Mouse (Mus musculus): ENCODE measurements around the gene Etv2.
A peak's percentile ranks its signal among the peaks of the same experiment; 100 is the strongest.

Etv2 gene

GRCm38 (mm10) chr7:30635752-30636151, at the start of gene Etv2:
Gene Etv2, minus strand, starts transcription at chr7:30635852.
- DNase-seq (ENCODE audit: low read depth, low spot score): no peak

DNA sequence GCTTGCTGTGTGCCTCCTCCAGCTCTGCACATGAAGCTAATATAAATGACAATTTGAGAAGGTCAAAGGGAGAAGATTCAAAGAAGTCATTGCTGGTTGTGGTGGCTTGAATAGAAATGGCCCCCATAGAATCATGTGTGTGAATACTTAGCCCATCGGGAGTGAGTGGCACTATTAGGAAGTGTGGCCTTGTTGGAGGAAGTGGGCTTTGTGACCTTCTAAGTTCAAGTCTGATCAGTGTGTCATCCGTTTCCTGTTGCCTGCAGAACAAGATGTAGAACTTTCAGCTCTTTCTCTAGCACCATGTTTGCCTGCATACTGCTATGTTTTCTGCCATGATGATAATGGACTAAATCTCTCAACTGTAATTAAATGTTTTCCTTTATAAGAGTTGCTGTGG, 47.8 kb upstream of the Etv2 start:
- no peak for DNase-seq (ENCODE audit: low read depth, low spot score)

GRCm38 (mm10) chr7:30681897-30682296, 46.2 kb upstream of the Etv2 start:
- DNase-seq (ENCODE audit: low read depth, low spot score): no peak

DNA sequence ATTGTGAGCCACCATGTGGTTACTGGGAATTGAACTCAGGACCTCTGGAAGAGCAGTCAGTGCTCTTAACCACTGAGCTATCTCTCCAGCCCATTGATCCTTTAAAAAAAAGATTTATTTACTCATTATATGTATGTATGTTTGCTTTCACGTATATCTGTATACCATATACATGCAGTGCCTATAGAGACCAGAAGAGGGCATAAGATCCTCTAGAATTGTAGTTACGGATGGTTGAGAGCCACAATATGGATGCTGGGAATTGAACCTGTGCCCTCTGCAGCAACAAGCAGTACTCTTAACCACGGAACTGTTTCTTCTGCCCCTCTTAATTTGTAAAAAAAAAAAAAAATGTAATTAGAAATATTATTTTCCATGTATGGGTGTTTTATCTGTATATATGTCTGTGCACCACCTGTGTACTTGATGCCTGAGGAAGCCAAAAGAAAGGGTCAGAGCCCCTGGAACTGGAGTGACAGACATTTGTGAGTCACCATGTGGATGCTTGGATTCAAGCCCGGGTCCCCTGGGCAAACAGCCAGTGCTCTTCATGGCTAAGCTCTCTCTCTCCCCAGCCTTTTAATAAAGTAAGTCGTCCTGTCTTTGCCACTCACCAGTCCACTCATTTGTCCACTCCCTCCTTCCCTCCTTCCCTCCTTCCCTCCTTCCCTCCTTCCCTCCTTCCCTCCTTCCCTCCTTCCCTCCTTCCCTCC, 42.8 kb upstream of the Etv2 start:
- DNase-seq (ENCODE audit: low read depth, low spot score): no peak

DNA sequence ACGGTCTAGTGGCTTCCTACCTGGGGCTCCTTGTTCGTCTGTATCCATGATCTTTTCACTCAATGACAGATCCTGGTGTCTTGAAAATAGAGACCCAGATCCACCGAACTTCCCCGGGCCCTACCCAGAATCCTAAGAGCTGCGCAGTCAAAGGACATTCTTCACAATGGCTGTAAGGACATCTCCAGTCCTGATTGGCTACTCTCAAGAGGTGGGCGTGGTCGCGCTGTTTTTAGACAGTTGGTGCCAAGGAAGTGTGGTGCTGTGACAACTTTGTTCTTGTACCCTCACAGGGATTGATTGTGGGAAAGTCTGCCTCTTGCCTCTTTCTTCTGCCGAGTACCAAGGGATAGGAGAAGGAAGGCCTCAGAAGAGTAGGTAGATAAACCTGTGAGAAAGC, 35.8 kb upstream of the Etv2 start, which contains the start of gene Pmis2:
Gene Pmis2, minus strand, starts transcription at position 126 of the 400 bp plus-strand sequence.
- DNase-seq (ENCODE audit: low read depth, low spot score): no peak

DNA sequence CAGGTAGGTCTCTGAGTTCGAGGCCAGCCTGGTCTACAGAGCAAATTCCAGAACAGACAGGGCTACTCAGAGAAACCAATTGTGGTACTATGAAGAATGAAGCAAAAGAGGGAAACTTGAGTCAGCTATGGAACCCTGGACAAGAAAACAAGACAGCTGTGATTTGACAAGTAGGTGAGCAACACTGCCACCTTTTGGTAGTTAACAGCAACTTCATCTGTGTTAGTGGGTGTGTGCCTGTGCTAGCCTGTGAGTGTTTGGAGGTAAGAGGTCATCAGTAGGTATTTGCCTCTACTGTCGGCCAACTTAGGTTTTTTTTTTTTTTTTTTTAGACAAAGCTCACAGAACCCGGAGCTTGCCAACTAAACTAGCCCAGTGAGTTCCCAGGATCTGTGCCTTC, 33.6 kb upstream of the Etv2 start:
- DNase-seq (ENCODE audit: low read depth, low spot score): peak; percentile 19

GRCm38 (mm10) chr7:30665321-30665720, 29.7 kb upstream of the Etv2 start:
- DNase-seq (ENCODE audit: low read depth, low spot score): no peak

DNA sequence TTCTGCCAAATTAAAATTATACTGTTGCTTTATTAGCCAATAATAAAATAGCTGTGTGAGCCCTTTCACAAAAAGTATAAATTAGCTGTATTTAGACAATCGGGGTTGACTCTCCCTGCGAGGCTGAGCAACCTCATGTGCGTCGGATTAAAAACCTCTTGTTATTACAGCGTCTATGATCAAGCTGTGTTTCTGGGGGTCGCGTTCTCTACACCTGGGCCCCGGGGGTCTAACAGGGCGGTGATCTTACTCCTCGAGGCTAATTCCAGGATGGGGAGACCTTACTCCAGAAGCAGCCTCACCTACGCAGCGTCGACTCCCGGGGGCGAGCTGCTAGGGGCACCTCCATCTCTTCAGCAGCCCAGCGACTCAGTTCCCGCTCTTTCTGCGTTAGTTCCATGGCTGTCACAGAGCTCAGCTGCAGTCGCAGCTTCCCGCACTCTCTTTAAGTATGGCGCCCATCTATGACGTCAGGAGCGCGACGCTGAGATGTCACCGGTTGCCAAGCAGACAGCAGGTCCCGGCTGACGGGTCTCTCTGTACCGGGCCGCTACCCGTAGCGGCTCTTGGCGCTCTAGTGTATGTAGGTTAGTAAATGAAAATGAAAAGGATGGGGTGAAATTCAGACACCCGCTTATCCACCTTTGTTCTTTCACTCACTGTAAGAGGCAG, 29.0 kb upstream of the Etv2 start, which contains the start of gene Haus5:
Gene Haus5, minus strand, starts transcription at position 466 of the 672 bp plus-strand sequence.
- peak; percentile 89 for DNase-seq (ENCODE audit: low read depth, low spot score)

GRCm38 (mm10) chr7:30649591-30650540, 14.2 kb upstream of the Etv2 start, which contains the start of gene Rbm42:
Gene Rbm42, minus strand, starts transcription at chr7:30650317.
- peak; percentile 96 for DNase-seq (ENCODE audit: low read depth, low spot score)

DNA sequence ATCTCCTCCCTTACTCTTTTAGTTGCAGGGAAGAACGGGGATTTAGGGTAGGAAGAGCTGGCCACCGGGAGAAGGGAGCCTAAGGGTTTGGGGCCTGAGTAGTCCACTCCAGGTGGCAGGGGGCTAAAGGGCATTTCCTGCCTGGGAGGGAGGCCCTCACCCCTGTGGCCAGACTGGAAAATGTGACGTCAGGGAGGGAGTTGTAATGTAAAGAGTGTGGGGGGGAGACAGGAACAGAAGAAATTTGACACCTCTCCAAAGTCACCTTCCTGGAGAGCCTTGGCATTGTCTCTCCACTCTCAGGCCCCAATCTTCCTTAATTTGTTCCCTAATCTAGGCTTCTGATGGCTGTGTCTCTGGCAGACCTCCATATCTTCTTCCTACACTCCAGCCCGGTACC, 3.4 kb upstream of the Etv2 start:
- no peak for DNase-seq (ENCODE audit: low read depth, low spot score)

DNA sequence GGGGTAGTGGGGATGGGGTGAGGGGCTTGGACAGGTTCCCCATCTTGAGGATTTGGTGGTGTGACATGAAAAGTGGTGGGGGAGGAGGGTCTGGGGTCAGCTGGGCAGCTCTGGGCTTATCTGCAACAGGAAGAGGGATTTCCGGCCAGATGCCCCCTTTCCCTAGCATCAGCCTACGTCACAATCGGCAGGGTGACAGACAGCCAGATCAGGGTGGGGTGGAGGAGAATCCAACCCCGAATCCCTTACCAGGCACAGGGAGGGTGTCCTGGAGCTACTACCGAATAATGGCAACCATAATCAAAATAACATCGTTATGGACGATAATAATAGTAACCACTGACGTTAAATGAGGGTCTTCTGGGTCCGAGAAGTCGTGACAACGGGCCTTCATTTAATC, 743 bp upstream of the Etv2 start:
- DNase-seq (ENCODE audit: low read depth, low spot score): no peak

DNA sequence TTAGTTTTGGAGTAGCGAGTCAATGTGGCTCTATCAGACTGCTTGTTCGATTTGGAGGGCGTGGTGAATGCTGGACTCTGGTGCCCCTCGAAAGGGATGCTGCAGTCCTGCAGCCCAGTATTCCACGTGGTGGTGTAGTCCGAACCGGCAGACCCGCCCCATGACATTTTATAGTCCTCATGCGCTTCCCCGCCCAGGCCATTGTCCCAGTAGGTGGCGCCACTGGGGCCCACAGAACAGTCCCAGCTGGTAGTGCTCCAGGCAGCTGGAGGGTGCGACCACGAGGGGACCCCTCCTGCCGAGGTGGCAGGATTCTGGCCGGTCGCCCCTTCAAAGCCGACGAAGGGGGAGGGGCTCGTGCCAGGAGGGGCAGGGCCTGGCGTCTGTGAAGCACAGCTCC, 1.0 kb downstream of the Etv2 start:
- DNase-seq (ENCODE audit: low read depth, low spot score): peak; percentile 49

DNA sequence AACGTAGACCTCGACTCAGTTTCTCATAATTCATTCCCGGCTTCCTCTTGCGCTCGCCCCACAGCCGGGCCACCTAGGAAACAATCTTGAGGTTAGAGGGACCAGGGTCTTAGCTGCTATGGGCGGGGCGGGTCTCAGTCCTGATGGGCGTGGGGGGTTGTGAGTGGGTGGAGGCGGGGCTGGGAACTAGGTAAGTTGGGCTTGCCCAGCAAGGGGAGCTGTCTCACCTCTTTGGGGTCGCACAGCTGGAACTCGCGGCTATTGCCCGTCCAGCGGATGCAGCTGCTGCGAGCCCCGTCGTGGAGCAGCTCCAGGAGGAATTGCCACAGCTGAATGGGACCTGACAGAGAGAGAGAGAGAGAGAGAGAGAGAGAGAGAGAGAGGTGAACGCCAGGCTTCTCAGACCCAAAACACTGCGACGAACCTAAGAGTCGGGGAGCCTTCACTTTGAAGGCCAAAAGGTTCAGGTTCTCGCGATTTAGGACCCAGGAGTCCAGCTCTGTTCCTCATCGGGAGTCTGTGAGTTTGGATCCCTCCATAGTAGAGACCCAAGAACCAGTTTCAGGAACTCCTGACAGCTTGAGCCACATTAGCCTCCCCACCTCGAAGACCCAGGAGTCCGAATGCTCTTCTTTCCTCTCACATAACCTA, 1.8 kb downstream of the Etv2 start:
- DNase-seq (ENCODE audit: low read depth, low spot score): no peak

DNA sequence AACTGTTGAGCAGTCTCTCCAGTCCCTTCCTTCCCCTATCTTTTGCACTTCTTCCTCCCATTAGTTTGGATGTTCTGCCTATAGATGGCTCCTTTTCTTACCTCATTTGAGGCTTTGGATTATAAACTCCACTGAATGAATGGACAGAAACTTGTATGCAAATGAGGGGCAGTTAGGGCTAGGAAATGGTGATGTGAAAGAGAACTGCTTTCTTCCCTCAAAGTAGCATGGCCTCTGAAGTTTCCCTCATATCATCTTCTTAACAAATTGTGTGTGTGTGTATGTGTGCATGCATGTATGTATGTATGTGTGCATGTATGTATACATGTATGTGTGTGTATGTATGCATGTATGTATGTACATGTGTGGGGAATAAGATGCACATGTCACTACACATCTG, 6.6 kb downstream of the Etv2 start:
- DNase-seq (ENCODE audit: low read depth, low spot score): no peak

DNA sequence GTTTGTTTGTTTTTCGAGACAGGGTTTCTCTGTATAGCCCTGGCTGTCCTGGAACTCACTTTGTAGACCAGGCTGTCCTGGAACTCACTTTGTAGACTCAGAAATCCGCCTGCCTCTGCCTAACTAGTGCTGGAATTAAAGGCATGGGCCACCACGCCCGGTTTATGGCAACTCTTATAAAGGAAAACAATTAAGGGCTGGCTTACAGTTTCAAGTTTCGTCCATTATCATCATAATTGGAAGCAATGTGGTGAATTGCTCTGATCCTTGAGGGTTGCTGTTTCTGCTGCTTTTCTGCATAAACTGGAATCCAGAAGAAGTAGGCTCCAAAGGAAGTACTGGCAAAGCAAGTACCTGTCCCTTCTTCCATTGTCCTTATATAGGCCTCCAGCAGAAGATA, 9.0 kb downstream of the Etv2 start:
- no peak for DNase-seq (ENCODE audit: low read depth, low spot score)

- DNase-seq (ENCODE audit: low read depth, low spot score): peak; percentile 85
These were observed 9.9 kb downstream of the Etv2 start, which contains the start of gene Cox6b1 for GRCm38 (mm10) chr7:30625530-30626384. Gene Cox6b1, minus strand, starts transcription at chr7:30626151.

DNA sequence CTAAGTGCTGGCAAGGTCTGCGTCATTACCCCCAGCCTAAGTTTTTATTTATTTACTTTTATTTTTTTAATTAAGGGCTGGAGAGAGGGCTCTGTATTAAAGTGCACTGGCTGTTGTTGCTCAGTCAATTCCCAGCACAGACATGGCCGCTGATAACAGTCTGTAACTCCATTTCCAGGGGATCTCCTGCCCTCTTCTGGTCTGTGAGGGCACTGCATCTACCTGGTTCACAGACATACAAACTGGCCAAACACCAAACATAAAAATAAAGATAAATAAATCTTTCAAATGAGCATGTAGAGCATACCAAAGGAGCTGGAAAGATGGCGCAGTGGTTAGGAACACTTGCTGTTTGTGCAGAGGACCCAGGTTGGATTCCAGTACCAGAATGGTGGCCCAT, 16.4 kb downstream of the Etv2 start:
- no peak for DNase-seq (ENCODE audit: low read depth, low spot score)

- no peak for DNase-seq (ENCODE audit: low read depth, low spot score)
These were observed 17.0 kb downstream of the Etv2 start for GRCm38 (mm10) chr7:30618658-30619057.

DNA sequence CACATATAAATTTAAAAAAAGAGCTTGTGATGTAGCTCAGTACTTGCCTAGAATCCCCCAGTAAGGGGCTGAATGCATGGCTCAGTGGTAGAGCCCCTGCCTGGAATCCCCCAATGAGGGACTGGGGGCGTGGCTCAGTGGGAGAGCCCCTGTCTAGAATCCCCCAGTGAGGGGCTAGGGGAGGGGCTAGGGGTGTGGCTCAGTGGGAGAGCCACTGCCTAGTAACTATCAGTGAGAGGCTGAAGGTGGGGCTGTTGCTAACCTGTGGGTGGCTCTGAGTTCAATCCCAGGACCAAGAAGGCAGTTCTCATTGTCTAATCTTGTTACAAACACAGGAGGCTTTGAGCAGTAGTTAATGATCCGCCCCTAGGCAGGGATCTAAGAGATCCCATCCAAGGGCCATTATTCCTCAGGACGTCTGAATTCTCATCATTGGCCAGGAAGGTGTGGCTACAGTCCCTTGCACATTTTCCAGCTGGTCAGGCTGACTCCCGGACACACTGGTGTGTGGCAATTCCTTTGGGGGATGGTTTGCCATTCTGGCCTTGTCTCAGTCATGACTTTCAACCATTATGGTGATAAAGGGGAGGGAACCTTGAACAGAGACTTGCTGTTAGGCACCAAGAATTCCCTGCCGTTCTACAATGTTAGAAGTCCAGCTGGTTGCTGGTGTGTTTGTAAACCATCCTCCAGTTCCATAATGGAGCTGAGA, 20.4 kb downstream of the Etv2 start:
- DNase-seq (ENCODE audit: low read depth, low spot score): no peak

GRCm38 (mm10) chr7:30614454-30614853, 21.2 kb downstream of the Etv2 start:
- DNase-seq (ENCODE audit: low read depth, low spot score): no peak

Data from embryo, embryonic 11.5 days (tissue).